Mouse (Mus musculus) liver, embryonic 11.5 days (tissue): Measurements from ENCODE around the gene Ogdh. TPM values are rescaled to one million over a fixed set of nuclear protein-coding genes. Genes with fewer than 3 reads are reported as not detected.
"Not testable (repeated sequence)": the region's sequence is repeated elsewhere in the genome, so short reads cannot be mapped to it uniquely, and the experiment has no call there.

Experiments used
- ATAC-seq: fragments of 200-750 bp; cut with Nextera tagmentation; replicated peaks from 2 replicates; pipeline ENCODE4 v1.8.0; 2017; ENCODE audit warnings: moderate number of reproducible peaks, mild to moderate bottlenecking, moderate TSS enrichment, moderate library complexity; ENCODE audit not compliant: low FRiP score
- DNase-seq: peaks from one replicate; pipeline ENCODE4 v3.0.0-alpha.2; 2017; ENCODE audit warnings: low spot score
- H3K27ac ChIP-seq: fragments of 300-500 bp; sonication (generic); 2 replicates; pipeline ENCODE4 v1.5.1; 2014; ENCODE audit warnings: mild to moderate bottlenecking, low read depth, low read length, control low read depth
- H3K27me3 ChIP-seq: fragments of 300-500 bp; sonication (generic); replicated peaks from 2 replicates; pipeline ENCODE4 v1.6.1; 2014; ENCODE audit warnings: low read length, mixed read lengths; ENCODE audit not compliant: control insufficient read depth, insufficient read depth
- H3K36me3 ChIP-seq: fragments of 300-500 bp; sonication (generic); 2 replicates; pipeline ENCODE4 v1.6.1; 2014; ENCODE audit warnings: mild to moderate bottlenecking, low read length, moderate library complexity, mixed read lengths; ENCODE audit not compliant: control insufficient read depth, insufficient read depth
- H3K4me1 ChIP-seq: fragments of 300-500 bp; sonication (generic); replicated peaks from 2 replicates; pipeline ENCODE4 v1.6.1; 2014; ENCODE audit warnings: low read length, mixed read lengths; ENCODE audit not compliant: control insufficient read depth, insufficient read depth
- H3K4me2 ChIP-seq: fragments of 300-500 bp; sonication (generic); 2 replicates; pipeline ENCODE4 v1.6.1; 2014; ENCODE audit warnings: mild to moderate bottlenecking, control low read depth, moderate library complexity
- H3K4me3 ChIP-seq: fragments of 300-500 bp; sonication (generic); 2 replicates; pipeline ENCODE4 v1.5.1; 2014; ENCODE audit warnings: low read depth, low read length, control low read depth
- H3K9ac ChIP-seq: fragments of 300-500 bp; sonication (generic); 2 replicates; pipeline ENCODE4 v1.6.1; 2014; ENCODE audit warnings: low read depth, low read length, control low read depth
- H3K9me3 ChIP-seq: fragments of 300-500 bp; sonication (generic); 2 replicates; pipeline ENCODE4 v1.6.1; 2016; ENCODE audit warnings: low read length, inconsistent platforms, mixed read lengths; ENCODE audit not compliant: control insufficient read depth
- WGBS: fragments of 180-500 bp; shearing (Covaris S2); extraction: QIAGEN DNeasy Blood & Tissue Kit; methylation state at CpG from one replicate; pipeline ENCODE4 v1.1.7; 2014; 5-methylcytosine and 5-hydroxymethylcytosine counted together
- polyA plus RNA-seq: library from polyadenylated mRNA; unstranded; fragments of >200 nt; fragmentation: Nextera tagmentation; extraction: Ambion mirVana; gene quantifications from 2 replicates; pipeline ENCODE4 v1.2.1, GENCODE M21; 2014

Ogdh gene
- 124 and 131 TPM in 2 replicates for polyA plus RNA-seq

GRCm38 (mm10) chr11:6291401-6292115 is at the start of gene Ogdh:
Ogdh (plus strand) TSS chr11:6291633.
- peak; percentile 93 for ATAC-seq
- Histone ChIP-seq H3K36me3 (no peaks in the 10 kb centered on the region), H3K4me3 (peak within 1 kb of the TSS; percentile 78), H3K27me3 (no peaks in the 10 kb centered on the region), H3K9ac (peak within 1 kb of the TSS; percentile 79), H3K4me2 (peak within 1 kb of the TSS; percentile 78), H3K27ac (peak within 1 kb of the TSS; percentile 87), H3K9me3 (no peaks in the 10 kb centered on the region), H3K4me1 (peaks cover 21% of the 10 kb centered on the region)
- DNase-seq, result peak; percentile 99
- WGBS, result under 1% methylated on average over 77 of the region's 77 CpGs

DNA sequence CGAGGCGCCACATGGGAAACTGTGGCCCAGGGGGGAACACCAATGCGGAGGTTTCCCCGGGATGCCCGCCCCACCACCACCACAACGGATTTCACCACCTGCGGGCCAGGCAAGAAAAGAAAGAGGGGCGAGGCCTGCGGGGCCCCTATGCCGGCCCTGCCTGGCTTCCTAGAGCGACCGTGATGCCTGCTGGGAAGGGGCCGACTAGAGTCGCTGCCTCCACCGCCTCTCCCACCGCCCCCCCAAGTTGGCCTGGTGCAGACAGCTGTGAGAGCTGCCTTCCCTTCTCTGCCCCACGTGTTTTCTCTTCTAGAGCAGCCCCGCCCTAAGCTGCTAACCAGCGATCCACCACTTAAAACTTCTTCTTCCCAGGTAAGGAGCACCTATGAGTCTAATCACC is 46.7 kb upstream of the Ogdh start:
- 59% methylated on average over 18 of the region's 19 CpGs for WGBS
- DNase-seq (no peak), ATAC-seq (no peak)
- Histone ChIP-seq H3K4me1 (no peaks in the 10 kb centered on the region), H3K4me3 (no peak overlapping the region), H3K9ac (no peak overlapping the region), H3K36me3 (no peaks in the 10 kb centered on the region), H3K27ac (no peak overlapping the region), H3K4me2 (no peak overlapping the region), H3K27me3 (no peaks in the 10 kb centered on the region), H3K9me3 (no peaks in the 10 kb centered on the region)

- WGBS, result 74% methylated on average over 5 of the region's 5 CpGs
- ATAC-seq (no peak), DNase-seq (no peak)
- Histone ChIP-seq H3K4me3 (no peak overlapping the region), H3K9me3 (no peaks in the 10 kb centered on the region), H3K4me2 (no peak overlapping the region), H3K36me3 (no peaks in the 10 kb centered on the region; the same call in 1 of the 2 replicates), H3K9ac (no peak overlapping the region), H3K27ac (no peak overlapping the region), H3K4me1 (no peaks in the 10 kb centered on the region), H3K27me3 (no peaks in the 10 kb centered on the region)
These were observed 39.2 kb upstream of the Ogdh start for GRCm38 (mm10) chr11:6252248-6252647.

GRCm38 (mm10) chr11:6252824-6253223 is 38.6 kb upstream of the Ogdh start:
- Histone ChIP-seq H3K9me3 (no peaks in the 10 kb centered on the region), H3K4me1 (no peaks in the 10 kb centered on the region), H3K27ac (no peak overlapping the region), H3K4me2 (no peak overlapping the region), H3K36me3 (peaks cover 3% of the 10 kb centered on the region; the same call in 1 of the 2 replicates), H3K9ac (no peak overlapping the region), H3K27me3 (no peaks in the 10 kb centered on the region), H3K4me3 (no peak overlapping the region)
- WGBS, result 87% methylated on average over 4 of the region's 4 CpGs
- ATAC-seq (no peak), DNase-seq (no peak)

- H3K36me3 ChIP-seq, result peaks cover 19% of the 10 kb centered on the region
- not testable (repeated sequence) for H3K27ac ChIP-seq, H3K4me1 ChIP-seq, H3K9ac ChIP-seq, DNase-seq, H3K9me3 ChIP-seq, H3K4me3 ChIP-seq, H3K27me3 ChIP-seq, ATAC-seq, H3K4me2 ChIP-seq
- WGBS, result 88% methylated on average over 2 of the region's 2 CpGs
These were observed 36.8 kb upstream of the Ogdh start for GRCm38 (mm10) chr11:6254602-6255001.

DNA sequence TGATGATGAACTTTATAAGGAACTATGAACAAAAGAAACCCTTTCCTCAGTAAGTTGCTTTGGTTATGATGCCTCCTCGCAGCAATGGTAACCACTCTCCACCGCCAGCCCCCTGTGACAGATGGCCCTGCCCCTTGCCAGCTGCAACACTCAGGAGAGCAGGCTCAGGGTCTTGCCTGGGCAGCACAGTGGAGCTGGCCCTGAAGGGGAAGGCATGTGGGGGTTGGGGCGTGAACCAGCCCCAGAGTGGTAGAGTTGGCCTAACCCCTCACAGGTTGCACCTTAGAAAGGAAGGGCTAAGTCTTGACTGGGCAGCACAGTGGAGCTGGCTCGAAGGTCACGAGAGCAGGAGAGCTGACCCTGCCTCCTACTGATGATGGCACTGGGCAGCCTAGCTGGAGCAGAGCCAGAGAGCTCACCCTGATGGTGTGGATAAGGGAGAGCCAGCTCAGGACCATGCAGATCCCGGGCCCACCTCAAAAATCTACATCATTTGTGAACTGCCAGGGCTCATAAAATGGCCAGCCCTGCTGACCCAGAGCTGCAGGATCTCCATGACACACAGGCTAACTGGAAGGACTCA is 34.9 kb upstream of the Ogdh start:
- Histone ChIP-seq H3K9ac (no peak overlapping the region), H3K4me2 (no peak overlapping the region), H3K4me1 (no peaks in the 10 kb centered on the region), H3K4me3 (no peak overlapping the region), H3K27me3 (no peaks in the 10 kb centered on the region), H3K27ac (no peak overlapping the region), H3K9me3 (no peaks in the 10 kb centered on the region), H3K36me3 (peaks cover 39% of the 10 kb centered on the region)
- ATAC-seq (peak; percentile 64), DNase-seq (no peak)
- WGBS, result 64% methylated on average over 6 of the region's 6 CpGs

- ATAC-seq (no peak), DNase-seq (no peak)
- Histone ChIP-seq H3K9ac (no peak overlapping the region), H3K4me1 (no peaks in the 10 kb centered on the region), H3K27me3 (no peaks in the 10 kb centered on the region), H3K36me3 (peaks cover 65% of the 10 kb centered on the region), H3K9me3 (no peaks in the 10 kb centered on the region), H3K27ac (no peak overlapping the region), H3K4me2 (no peak overlapping the region), H3K4me3 (no peak overlapping the region)
- 94% methylated on average over 7 of the region's 7 CpGs for WGBS
These were observed 32.0 kb upstream of the Ogdh start for GRCm38 (mm10) chr11:6259413-6259812.

GRCm38 (mm10) chr11:6261434-6262082 is 29.9 kb upstream of the Ogdh start:
- Histone ChIP-seq H3K36me3 (peaks cover 84% of the 10 kb centered on the region), H3K27ac (no peak overlapping the region), H3K4me2 (no peak overlapping the region), H3K9me3 (no peaks in the 10 kb centered on the region), H3K9ac (no peak overlapping the region), H3K4me1 (peaks cover 4% of the 10 kb centered on the region), H3K27me3 (no peaks in the 10 kb centered on the region), H3K4me3 (no peak overlapping the region)
- WGBS, result 81% methylated on average over 10 of the region's 10 CpGs
- ATAC-seq, result peak; percentile 35; the same call in 1 of the 2 replicates
- DNase-seq, result peak; percentile 55
